Mouse (Mus musculus) forebrain, embryonic 12.5 days (tissue): ENCODE measurements around the gene B4galnt1. TPM values are rescaled to one million over a fixed set of nuclear protein-coding genes. Genes with fewer than 3 reads are reported as not detected.
"Not testable (repeated sequence)": the region's sequence is repeated elsewhere in the genome, so short reads cannot be mapped to it uniquely, and the experiment has no call there.

ENCODE experiments used
- ATAC-seq: fragments of 200-750 bp; cut with Nextera tagmentation; 2 replicates; pipeline ENCODE4 v1.8.0; 2017; ENCODE audit warnings: moderate TSS enrichment; ENCODE audit not compliant: low FRiP score
- H3K27ac ChIP-seq: fragments of 300-500 bp; sonication (generic); 2 replicates; pipeline ENCODE4 v1.5.1; 2016; ENCODE audit warnings: mild to moderate bottlenecking
- H3K27me3 ChIP-seq: fragments of 300-500 bp; sonication (generic); 2 replicates; pipeline ENCODE4 v1.6.1; 2016; ENCODE audit warnings: mild to moderate bottlenecking
- H3K36me3 ChIP-seq: fragments of 300-500 bp; sonication (generic); replicated peaks from 2 replicates; pipeline ENCODE4 v1.6.1; 2016; ENCODE audit warnings: mild to moderate bottlenecking
- H3K4me1 ChIP-seq: fragments of 300-500 bp; sonication (generic); 2 replicates; pipeline ENCODE4 v1.6.1; 2016
- H3K4me2 ChIP-seq: fragments of 300-500 bp; sonication (generic); 2 replicates; pipeline ENCODE4 v1.6.1; 2016; ENCODE audit warnings: mild to moderate bottlenecking, moderate library complexity
- H3K4me3 ChIP-seq: fragments of 300-500 bp; sonication (generic); replicated peaks from 2 replicates; pipeline ENCODE4 v1.5.1; 2016; ENCODE audit warnings: mild to moderate bottlenecking
- H3K9ac ChIP-seq: fragments of 300-500 bp; sonication (generic); 2 replicates; pipeline ENCODE4 v1.6.1; 2016; ENCODE audit warnings: mild to moderate bottlenecking
- H3K9me3 ChIP-seq: fragments of 300-500 bp; sonication (generic); 2 replicates; pipeline ENCODE4 v1.6.1; 2016
- WGBS: fragments of 180-500 bp; shearing (Covaris S2); methylation state at CpG from one replicate; pipeline ENCODE4 v1.1.7; 2016; 5-methylcytosine and 5-hydroxymethylcytosine counted together
- polyA plus RNA-seq: library from polyadenylated mRNA; unstranded; fragments of >200 nt; fragmentation: Nextera tagmentation; extraction: Ambion mirVana; gene quantifications from 2 replicates; pipeline ENCODE4 v1.2.1, GENCODE M21; 2016

Gene B4galnt1
- polyA plus RNA-seq, 1 experiment from 2014 or later = 13.3 TPM

DNA sequence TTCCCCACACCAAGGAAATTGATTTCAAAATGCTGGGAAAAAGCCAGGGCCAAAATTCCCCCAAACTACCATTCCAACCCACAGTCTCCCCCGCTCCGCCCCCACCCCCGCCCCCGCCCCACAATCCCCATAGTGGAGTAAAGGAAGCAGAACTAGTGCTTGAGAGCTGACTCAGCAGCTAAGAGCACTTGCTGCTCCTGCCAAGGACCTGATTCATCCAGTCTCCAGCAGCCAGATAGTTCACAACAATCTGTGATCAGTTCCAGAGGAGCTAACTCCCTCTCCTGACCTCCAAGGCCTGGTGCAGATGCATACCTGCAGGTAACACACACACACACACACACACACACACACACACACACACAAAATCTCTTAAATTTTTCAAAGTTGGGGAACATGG is 35.6 kb upstream of the B4galnt1 start:
- WGBS = 81% methylated on average over 4 of the region's 4 CpGs
- Histone ChIP-seq H3K4me2 (no peak overlapping the region), H3K27me3 (peaks cover 3% of the 10 kb centered on the region; the same call in 1 of the 2 replicates), H3K4me3 (no peak overlapping the region), H3K9me3 (no peaks in the 10 kb centered on the region), H3K9ac (no peak overlapping the region), H3K4me1 (no peaks in the 10 kb centered on the region), H3K36me3 (no peaks in the 10 kb centered on the region), H3K27ac (no peak overlapping the region)
- no peak for ATAC-seq

DNA sequence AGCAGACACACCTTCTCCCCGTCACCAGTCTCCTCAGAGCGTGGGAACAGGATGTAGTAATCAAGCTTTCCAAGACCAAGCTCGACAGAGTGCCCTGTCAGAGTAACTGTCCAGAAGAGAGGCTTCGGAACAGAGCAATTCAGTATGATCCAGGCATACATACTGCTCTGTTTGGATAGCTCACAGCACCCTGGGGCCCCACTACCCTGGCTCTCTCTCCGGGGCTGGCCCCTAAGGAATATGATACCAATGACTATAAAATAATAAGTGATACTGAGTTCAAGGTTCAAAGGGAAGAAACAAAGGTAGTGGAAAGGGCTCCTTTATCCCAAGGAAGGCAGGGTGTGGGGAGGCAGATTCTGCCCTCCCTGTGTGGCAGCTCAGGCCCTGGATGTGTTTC is 32.6 kb upstream of the B4galnt1 start:
- WGBS = 75% methylated on average over 5 of the region's 5 CpGs

DNA sequence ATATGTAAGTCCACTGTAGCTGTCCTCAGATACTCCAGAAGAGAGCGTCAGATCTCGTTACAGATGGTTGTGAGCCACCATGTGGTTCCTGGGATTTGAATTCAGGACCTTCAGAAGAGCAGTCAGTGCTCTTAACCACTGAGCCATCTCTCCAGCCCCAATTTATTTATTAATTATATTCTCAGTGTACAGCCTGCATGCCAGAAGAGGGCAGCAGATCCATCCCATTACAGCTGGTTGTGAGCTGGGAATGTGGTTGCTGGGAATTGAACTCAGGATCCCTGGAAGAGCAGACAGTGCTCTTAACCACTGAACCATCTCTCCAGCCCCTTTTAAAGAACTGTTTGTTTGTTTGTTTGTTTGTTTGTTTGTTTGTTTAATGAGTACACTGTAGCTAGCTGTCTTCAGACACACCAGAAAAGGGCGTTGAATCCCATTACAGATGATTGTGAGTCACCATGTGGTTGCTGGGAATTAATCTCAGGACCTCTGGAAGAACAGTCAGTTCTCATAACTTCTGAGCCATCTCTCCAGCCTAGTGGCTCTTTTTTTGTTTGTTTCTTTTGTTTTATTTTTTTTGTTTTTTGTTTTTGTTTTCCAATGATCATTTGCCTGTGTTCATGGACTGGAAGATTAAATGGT is 30.5 kb upstream of the B4galnt1 start:
- not testable (repeated sequence) for H3K4me1 ChIP-seq, H3K27ac ChIP-seq, H3K36me3 ChIP-seq, H3K9me3 ChIP-seq, ATAC-seq, H3K27me3 ChIP-seq, H3K4me3 ChIP-seq, H3K4me2 ChIP-seq, H3K9ac ChIP-seq
- 87% methylated on average over 3 of the region's 3 CpGs for WGBS

More for the DNA sequence above, 32.6 kb upstream of the B4galnt1 start:
- Histone ChIP-seq H3K36me3 (no peaks in the 10 kb centered on the region), H3K27ac (no peak overlapping the region), H3K9ac (no peak overlapping the region), H3K4me1 (no peaks in the 10 kb centered on the region), H3K4me3 (no peak overlapping the region), H3K27me3 (no peaks in the 10 kb centered on the region), H3K4me2 (no peak overlapping the region), H3K9me3 (no peaks in the 10 kb centered on the region)
- no peak for ATAC-seq

DNA sequence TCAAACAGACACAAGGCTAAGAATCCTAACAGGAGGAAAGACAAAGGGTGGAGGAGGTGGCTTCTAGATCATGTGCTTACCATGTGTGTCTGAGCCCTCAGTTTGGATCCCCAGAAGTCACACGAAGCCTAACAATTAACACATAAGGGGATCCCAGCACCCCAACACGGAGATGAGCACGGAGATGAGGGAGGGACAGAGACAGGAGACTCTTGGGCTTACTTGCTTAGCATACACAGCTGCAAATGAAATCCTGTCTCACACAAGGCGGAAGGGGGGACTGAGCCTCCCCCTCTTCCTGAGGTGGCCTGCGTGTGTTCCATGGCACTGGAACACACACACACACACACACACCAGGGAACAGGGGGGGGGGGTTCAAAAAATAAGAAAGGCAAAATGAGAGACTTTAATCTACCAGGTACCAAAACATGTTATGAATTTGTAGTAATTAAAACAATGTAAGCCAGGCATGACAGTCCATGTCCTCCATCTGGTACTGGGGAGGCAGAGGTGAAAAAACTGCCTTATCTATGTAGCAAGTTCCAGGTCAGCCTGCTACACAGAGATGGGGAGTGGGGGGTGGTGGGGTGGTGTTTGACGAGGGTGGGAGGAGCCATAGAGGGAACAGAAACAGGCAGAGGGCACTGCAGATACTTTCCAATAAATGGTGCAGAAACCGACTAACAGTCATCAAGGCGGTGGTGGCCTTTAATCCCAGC is 29.7 kb upstream of the B4galnt1 start:
- H3K4me3 ChIP-seq = no peak overlapping the region
- 62% methylated on average over 8 of the region's 8 CpGs for WGBS
- H3K4me1 ChIP-seq = no peaks in the 10 kb centered on the region
- H3K27ac ChIP-seq = no peak overlapping the region
- no peak overlapping the region for H3K4me2 ChIP-seq
- no peaks in the 10 kb centered on the region for H3K9me3 ChIP-seq
- no peaks in the 10 kb centered on the region for H3K27me3 ChIP-seq
- no peak overlapping the region for H3K9ac ChIP-seq
- H3K36me3 ChIP-seq = no peaks in the 10 kb centered on the region
- no peak for ATAC-seq

DNA sequence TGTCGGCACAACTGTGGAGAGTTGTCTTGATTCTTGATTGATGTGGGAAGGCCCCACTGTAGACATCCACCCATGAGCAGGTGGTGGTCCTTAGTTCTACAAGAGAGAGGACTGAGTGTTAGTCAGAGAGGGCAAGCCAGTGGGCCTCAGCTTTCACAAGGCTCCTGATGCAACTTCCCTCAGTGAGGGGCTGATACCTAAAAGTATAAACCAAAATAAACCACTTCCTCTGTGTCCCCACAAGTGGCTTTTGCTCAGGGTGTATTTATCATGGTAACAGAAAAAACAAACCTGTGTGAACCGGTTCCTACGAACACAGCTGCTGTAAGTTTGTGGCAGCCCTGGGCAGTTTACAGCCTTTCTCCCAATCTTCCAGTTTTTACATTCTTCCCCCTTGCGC is 28.5 kb upstream of the B4galnt1 start:
- 95% methylated on average over 4 of the region's 4 CpGs for WGBS
- Histone ChIP-seq H3K36me3 (no peaks in the 10 kb centered on the region), H3K27ac (no peak overlapping the region), H3K9ac (no peak overlapping the region), H3K27me3 (no peaks in the 10 kb centered on the region), H3K9me3 (no peaks in the 10 kb centered on the region), H3K4me1 (no peaks in the 10 kb centered on the region), H3K4me3 (no peak overlapping the region), H3K4me2 (no peak overlapping the region)
- no peak for ATAC-seq

DNA sequence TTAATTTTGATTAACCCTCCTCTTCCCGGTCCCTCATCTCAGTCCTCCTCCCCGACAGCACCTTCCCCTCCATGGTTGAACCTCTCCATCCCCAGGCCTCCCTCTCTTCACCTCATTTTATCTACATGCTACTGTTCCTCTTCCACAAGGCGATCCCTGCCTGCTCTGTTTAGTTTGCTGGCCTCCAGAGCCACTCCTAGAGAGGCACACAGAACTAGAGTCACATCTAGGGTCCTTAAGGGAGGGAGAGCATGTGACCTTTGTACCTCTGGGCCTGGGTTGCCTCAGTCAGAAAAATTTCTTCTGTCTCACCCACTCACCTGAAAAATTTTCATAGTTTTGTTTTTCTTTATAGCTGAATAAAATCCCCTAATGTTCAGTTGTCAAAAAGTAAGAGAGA is 27.1 kb upstream of the B4galnt1 start:
- no peak overlapping the region for H3K4me3 ChIP-seq
- no peak for ATAC-seq

DNA sequence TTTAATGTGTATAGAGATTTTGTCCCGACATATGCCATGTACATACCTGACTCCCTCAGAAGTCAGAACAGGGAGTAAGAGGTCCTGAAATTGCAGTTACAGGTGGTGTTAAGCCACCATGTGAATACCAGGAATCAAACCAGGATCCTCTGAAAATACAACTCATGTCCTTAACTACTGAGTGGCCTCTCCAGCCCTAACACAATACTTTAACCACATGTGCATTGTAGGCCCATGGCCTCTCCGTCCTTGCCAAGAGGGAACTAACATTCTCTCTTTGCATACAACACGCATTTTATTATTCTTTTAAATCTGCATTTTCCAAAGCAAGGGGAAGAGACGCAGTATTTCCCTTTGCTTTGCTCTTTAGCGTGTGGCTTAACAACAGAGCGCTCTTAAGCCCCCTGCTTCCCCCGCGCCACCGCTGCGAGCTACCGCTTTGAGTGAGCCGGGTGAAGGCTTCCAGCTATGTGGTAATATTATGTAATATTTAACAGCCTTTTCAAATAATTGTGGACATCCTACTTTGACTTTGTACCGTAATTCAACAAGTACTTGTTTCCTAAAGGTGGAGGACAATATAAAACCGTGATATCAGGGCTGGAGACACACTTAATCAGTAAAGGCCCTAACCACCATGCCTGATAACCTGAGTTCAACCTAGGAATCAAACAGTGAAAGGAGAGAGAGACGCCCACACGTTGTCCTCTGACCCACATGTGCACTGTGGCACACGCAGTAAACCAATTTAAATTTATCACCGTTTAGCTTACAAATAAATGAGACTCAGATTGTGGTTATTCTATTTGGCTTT is 26.5 kb upstream of the B4galnt1 start:
- no peak for ATAC-seq
- H3K4me2 ChIP-seq = no peak overlapping the region
- H3K36me3 ChIP-seq = no peaks in the 10 kb centered on the region
- H3K9ac ChIP-seq = no peak overlapping the region
- H3K9me3 ChIP-seq = no peaks in the 10 kb centered on the region
- no peak overlapping the region for H3K27ac ChIP-seq
- H3K4me3 ChIP-seq = no peak overlapping the region
- 88% methylated on average over 18 of the region's 18 CpGs for WGBS
- H3K27me3 ChIP-seq = no peaks in the 10 kb centered on the region
- H3K4me1 ChIP-seq = no peaks in the 10 kb centered on the region

More for the DNA sequence above, 27.1 kb upstream of the B4galnt1 start:
- H3K27ac ChIP-seq = no peak overlapping the region
- no peaks in the 10 kb centered on the region for H3K27me3 ChIP-seq
- H3K9ac ChIP-seq = no peak overlapping the region
- no peaks in the 10 kb centered on the region for H3K4me1 ChIP-seq
- H3K9me3 ChIP-seq = no peaks in the 10 kb centered on the region
- H3K36me3 ChIP-seq = no peaks in the 10 kb centered on the region
- H3K4me2 ChIP-seq = no peak overlapping the region
- WGBS = 87% methylated on average over 3 of the region's 3 CpGs

DNA sequence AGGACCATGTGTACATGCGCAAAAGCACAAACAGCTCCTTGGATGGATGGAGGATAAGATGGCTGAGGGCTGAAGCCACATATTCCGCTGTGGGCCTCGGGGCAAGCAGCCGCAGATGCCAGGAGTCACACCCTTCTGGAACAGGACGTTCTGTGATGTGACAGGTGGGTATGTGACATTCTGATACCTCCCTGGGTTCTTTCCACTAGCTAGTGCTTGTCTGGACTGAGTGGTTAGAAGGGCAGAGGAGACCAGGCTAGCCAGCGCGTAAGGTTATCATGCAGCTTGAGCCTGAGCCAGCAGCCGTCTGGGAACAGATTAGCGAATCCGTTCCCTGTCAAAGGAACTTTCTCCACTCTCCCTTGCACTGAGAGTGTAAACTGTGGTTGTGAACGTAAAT is 24.1 kb upstream of the B4galnt1 start:
- no peak overlapping the region for H3K4me2 ChIP-seq
- H3K4me1 ChIP-seq = no peaks in the 10 kb centered on the region
- no peaks in the 10 kb centered on the region for H3K27me3 ChIP-seq
- H3K36me3 ChIP-seq = no peaks in the 10 kb centered on the region
- no peak for ATAC-seq
- H3K9ac ChIP-seq = no peak overlapping the region
- no peaks in the 10 kb centered on the region for H3K9me3 ChIP-seq
- WGBS = 87% methylated on average over 11 of the region's 11 CpGs
- H3K27ac ChIP-seq = no peak overlapping the region
- no peak overlapping the region for H3K4me3 ChIP-seq

DNA sequence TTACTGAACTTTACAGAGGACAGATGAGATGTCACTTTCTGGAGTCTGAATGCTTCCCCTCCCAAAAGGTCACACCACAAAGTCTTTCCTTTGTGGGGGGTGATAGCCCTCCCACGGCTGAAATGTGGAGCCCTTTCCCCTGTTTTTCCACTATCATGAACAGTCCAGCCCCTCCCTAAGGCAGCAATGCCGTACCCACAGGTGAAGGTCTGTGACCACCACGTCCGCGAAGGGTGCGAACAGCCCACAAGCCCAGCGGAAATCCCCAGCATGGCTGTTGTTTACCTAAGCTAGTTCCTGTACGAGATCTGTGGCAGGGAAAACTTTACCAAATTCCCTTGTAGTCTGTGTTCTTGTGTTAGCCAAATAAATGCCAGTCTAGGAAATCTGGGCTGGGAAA is 23.5 kb upstream of the B4galnt1 start:
- Histone ChIP-seq H3K9ac (no peak overlapping the region), H3K27ac (no peak overlapping the region), H3K27me3 (no peaks in the 10 kb centered on the region), H3K4me2 (no peak overlapping the region), H3K4me1 (no peaks in the 10 kb centered on the region), H3K9me3 (no peaks in the 10 kb centered on the region), H3K36me3 (no peaks in the 10 kb centered on the region), H3K4me3 (no peak overlapping the region)
- 86% methylated on average over 8 of the region's 8 CpGs for WGBS
- no peak for ATAC-seq

DNA sequence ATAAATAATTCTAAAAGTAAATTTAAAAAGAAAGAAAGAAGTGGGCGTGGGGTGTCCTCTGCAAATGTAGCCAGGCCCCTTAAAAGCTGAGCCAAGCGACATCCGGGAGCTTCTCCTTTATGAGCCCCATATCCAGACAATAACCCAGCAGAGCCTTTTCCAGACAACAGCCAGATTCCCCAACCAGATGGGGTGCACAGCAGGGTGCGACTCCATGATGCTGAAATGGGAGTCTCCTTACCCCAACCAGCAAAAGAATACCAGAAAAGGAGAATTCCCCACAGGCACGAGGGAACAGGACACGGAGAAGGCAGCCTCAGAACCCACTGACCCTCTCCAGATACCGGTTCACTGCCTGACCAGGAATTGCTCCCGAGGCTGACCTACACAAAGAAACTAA is 21.8 kb upstream of the B4galnt1 start:
- Histone ChIP-seq H3K4me1 (no peaks in the 10 kb centered on the region), H3K9ac (no peak overlapping the region), H3K4me2 (no peak overlapping the region), H3K9me3 (no peaks in the 10 kb centered on the region), H3K27ac (no peak overlapping the region), H3K4me3 (no peak overlapping the region), H3K27me3 (no peaks in the 10 kb centered on the region), H3K36me3 (no peaks in the 10 kb centered on the region)
- no peak for ATAC-seq
- 88% methylated on average over 8 of the region's 8 CpGs for WGBS

DNA sequence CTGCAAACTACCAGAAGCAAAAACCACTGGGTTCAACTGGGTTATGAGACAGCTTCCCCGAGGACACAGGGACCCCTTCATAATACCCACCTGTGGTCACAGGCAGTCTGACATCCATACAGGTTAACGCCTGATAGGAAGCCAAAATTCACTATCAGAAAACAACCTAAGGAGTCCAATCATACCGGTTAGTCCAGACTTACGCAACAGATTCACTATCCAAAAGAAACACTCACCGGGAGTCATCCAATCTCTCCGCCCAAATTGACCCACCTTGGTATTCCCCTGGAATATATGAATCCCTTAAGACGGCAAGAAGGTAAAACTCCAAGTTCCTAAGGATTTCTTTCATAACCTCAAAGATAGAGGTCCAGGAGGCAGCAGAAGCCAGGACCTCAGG is 20.5 kb upstream of the B4galnt1 start:
- no peaks in the 10 kb centered on the region for H3K36me3 ChIP-seq
- WGBS = 93% methylated on average over 7 of the region's 7 CpGs

DNA sequence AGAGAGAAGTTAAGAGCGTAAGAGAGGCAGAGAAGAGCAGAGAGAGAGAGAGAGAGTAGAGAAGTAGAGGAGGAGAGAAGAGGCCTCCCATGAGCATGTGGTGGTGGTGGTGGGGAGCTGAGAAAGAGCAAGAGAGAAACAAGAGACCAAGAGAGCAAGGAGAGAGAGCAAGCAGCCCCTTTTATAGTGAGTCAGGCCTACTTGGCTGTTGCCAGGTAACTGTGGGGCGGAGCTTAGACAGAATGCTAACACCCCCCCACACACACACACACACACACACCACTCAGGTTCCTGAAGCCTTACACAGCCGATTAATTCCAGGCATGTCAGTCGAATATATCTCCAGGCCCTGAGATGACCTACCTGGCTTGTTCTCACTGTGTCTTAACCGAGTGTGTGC is 19.7 kb upstream of the B4galnt1 start:
- H3K9ac ChIP-seq = no peak overlapping the region
- no peaks in the 10 kb centered on the region for H3K36me3 ChIP-seq
- no peak overlapping the region for H3K4me2 ChIP-seq
- no peak overlapping the region for H3K27ac ChIP-seq
- ATAC-seq = no peak
- 82% methylated on average over 5 of the region's 5 CpGs for WGBS
- H3K4me3 ChIP-seq = no peak overlapping the region
- no peaks in the 10 kb centered on the region for H3K27me3 ChIP-seq
- no peaks in the 10 kb centered on the region for H3K9me3 ChIP-seq
- no peaks in the 10 kb centered on the region for H3K4me1 ChIP-seq

More for the DNA sequence above, 20.5 kb upstream of the B4galnt1 start:
- H3K4me1 ChIP-seq = no peaks in the 10 kb centered on the region
- H3K4me3 ChIP-seq = no peak overlapping the region
- ATAC-seq = no peak
- no peak overlapping the region for H3K9ac ChIP-seq
- no peak overlapping the region for H3K27ac ChIP-seq
- H3K4me2 ChIP-seq = no peak overlapping the region
- H3K27me3 ChIP-seq = no peaks in the 10 kb centered on the region
- H3K9me3 ChIP-seq = no peaks in the 10 kb centered on the region
